Mouse (Mus musculus): ENCODE measurements around the gene Zhx3.

GRCm38 (mm10) chr2:160910633-160911032, 37.8 kb upstream of the Zhx3 start:
- no peak for TF ChIP-seq POLR2A (IDR thresholded peaks at IDR 0.05; ENCODE audit: borderline replicate concordance, extremely low read depth, low read depth, low read length)
- TF ChIP-seq CTCF (IDR thresholded peaks at IDR 0.05; ENCODE audit: insufficient read depth, low read length) = no peak

All from lung, adult 2 months (tissue).